Mouse (Mus musculus): ENCODE data around the gene Ran. TPM values are rescaled to one million over a fixed set of nuclear protein-coding genes. Genes with fewer than 3 reads are reported as not detected.
A peak's percentile ranks its signal among the peaks of the same experiment; 100 is the strongest.

Ran gene
- polyA plus RNA-seq, 1 experiment, result 738 TPM

DNA sequence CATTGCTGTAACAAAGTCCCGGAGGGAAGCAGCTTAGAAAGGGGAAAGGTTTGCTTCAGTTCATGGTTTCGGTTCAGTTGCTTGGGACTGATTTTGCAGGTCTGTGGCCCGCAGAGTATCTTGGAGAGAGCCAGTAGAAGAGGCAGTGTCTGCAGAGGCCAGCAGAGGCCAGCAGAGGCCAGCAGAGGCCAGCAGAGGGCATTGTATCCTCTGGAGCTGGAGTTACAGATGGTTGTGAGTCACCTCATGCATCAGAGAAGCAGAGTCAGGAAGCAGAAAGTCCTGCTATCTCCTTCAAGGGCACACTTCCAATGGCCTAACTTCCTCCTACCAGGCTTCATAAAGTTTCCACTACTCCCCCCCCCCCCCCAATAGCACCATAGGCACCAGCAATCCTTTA is 39.2 kb downstream of the Ran start:
- Histone ChIP-seq H3K79me3 (ENCODE audit: low read depth) (no peaks in the 10 kb centered on the region), H3ac (ENCODE audit: control insufficient read depth, insufficient read length, low read depth) (no peak overlapping the region), H3K27me3 (ENCODE audit: control insufficient read depth, insufficient read depth, insufficient read length) (peaks cover 44% of the 10 kb centered on the region), H3K4me3 (ENCODE audit: insufficient read depth, poor library complexity, severe bottlenecking) (no peak overlapping the region), H3K36me3 (ENCODE audit: control insufficient read depth, insufficient read depth) (no peaks in the 10 kb centered on the region), H3K79me2 (ENCODE audit: control insufficient read depth, insufficient read depth) (no peaks in the 10 kb centered on the region)
- no peak for TF ChIP-seq FOSL1 (IDR thresholded peaks at IDR 0.05; ENCODE audit: insufficient read depth, low read length, poor library complexity, severe bottlenecking)
- peak; percentile 42 for TF ChIP-seq CTCF (IDR thresholded peaks at IDR 0.05; ENCODE audit: control insufficient read depth, insufficient read depth, insufficient read length)
- no peak for TF ChIP-seq MYOD1 (IDR thresholded peaks at IDR 0.05; ENCODE audit: control insufficient read depth, insufficient read length, low read depth)

GRCm38 (mm10) chr5:129061579-129061978 is 41.7 kb downstream of the Ran start:
- no peak for TF ChIP-seq MYOD1 (IDR thresholded peaks at IDR 0.05; ENCODE audit: control insufficient read depth, insufficient read length, low read depth)
- TF ChIP-seq CTCF (IDR thresholded peaks at IDR 0.05; ENCODE audit: control insufficient read depth, insufficient read depth, insufficient read length), result peak; percentile 60
- H3ac ChIP-seq (ENCODE audit: control insufficient read depth, insufficient read length, low read depth), result no peak overlapping the region
- no peaks in the 10 kb centered on the region for H3K79me2 ChIP-seq (ENCODE audit: control insufficient read depth, insufficient read depth)
- peaks cover 32% of the 10 kb centered on the region for H3K27me3 ChIP-seq (ENCODE audit: control insufficient read depth, insufficient read depth, insufficient read length)
- no peaks in the 10 kb centered on the region for H3K36me3 ChIP-seq (ENCODE audit: control insufficient read depth, insufficient read depth)
- H3K79me3 ChIP-seq (ENCODE audit: low read depth), result no peaks in the 10 kb centered on the region
- no peak overlapping the region for H3K4me3 ChIP-seq (ENCODE audit: insufficient read depth, poor library complexity, severe bottlenecking)

DNA sequence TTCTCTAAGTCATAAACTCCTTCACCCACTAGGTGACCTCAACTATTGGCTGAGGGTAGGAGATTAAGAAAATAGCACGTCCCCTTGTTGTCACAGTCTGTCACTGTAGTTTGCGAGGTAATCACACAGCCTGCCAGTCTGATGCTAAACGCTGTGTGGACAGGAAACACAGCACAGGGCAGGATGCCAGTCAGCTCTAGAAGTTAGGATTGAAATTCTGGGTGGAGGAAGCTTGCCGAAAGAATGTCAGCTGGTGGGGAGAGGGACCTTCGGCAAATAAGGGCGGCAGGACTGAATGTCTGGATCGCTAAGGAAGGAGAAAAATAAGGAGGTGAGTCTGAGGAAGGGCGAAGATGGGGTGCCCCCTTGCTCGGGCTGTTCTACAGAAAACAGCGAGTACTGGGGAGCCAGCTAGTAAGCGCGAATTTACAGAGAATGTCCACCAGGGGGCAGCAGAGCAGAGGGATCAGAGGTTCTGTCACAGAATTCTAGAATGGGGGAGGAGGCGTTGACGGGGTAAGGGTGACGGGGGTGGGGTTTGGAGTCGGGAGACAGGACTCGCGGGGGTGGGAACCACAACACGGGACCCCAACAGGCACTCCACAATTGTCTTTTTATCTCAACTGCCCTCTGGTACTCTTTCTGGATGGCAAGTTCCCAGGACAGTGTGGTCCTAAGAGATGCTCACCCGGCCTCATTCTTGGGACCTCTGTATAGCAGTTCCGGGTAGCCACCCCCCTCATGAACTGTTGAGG is 43.3 kb downstream of the Ran start:
- TF ChIP-seq MYOD1 (IDR thresholded peaks at IDR 0.05; ENCODE audit: control insufficient read depth, insufficient read length, low read depth) (no peak), FOSL1 (IDR thresholded peaks at IDR 0.05; ENCODE audit: insufficient read depth, low read length, poor library complexity, severe bottlenecking) (no peak), MAX (IDR thresholded peaks at IDR 0.05) (no peak), CTCF (IDR thresholded peaks at IDR 0.05; ENCODE audit: control insufficient read depth, insufficient read depth, insufficient read length) (peak; percentile 52)

DNA sequence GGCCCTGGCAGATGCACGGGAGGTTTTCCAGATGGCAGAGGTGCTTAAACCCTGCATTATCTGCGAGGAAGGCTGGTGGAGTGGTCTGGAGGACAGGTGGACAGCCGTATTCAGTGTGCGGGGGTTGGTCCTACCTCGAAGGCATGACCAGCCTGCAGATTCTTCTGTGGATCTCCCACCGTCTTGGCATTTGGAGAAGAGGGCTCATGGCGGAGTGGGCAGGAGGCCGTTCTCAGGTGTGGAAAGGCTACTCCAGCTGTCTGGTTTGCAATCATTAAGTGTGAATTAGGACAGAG is 43.9 kb downstream of the Ran start:
- H3K27me3 ChIP-seq (ENCODE audit: control insufficient read depth, insufficient read depth, insufficient read length), result peaks cover 13% of the 10 kb centered on the region
- TF ChIP-seq CTCF (IDR thresholded peaks at IDR 0.05; ENCODE audit: control insufficient read depth, insufficient read depth, insufficient read length) (no peak), FOSL1 (IDR thresholded peaks at IDR 0.05; ENCODE audit: insufficient read depth, low read length, poor library complexity, severe bottlenecking) (no peak), CEBPB (IDR thresholded peaks at IDR 0.05; ENCODE audit: low read depth) (no peak), MYOG (IDR thresholded peaks at IDR 0.05; ENCODE audit: control insufficient read depth, extremely low read depth, insufficient read length) (no peak), MAX (IDR thresholded peaks at IDR 0.05) (no peak)
- H3K36me3 ChIP-seq (ENCODE audit: control insufficient read depth, insufficient read depth), result no peaks in the 10 kb centered on the region
- H3K79me3 ChIP-seq (ENCODE audit: low read depth), result no peaks in the 10 kb centered on the region
- no peaks in the 10 kb centered on the region for H3K79me2 ChIP-seq (ENCODE audit: control insufficient read depth, insufficient read depth)
- H3ac ChIP-seq (ENCODE audit: control insufficient read depth, insufficient read length, low read depth), result no peak overlapping the region
- H3K4me3 ChIP-seq (ENCODE audit: insufficient read depth, poor library complexity, severe bottlenecking), result no peak overlapping the region

More for the DNA sequence above, 43.3 kb downstream of the Ran start:
- Histone ChIP-seq H3K27me3 (ENCODE audit: control insufficient read depth, insufficient read depth, insufficient read length) (peaks cover 16% of the 10 kb centered on the region), H3K4me3 (ENCODE audit: insufficient read depth, poor library complexity, severe bottlenecking) (no peak overlapping the region), H3K36me3 (ENCODE audit: control insufficient read depth, insufficient read depth) (no peaks in the 10 kb centered on the region), H3K79me3 (ENCODE audit: low read depth) (no peaks in the 10 kb centered on the region), H3K79me2 (ENCODE audit: control insufficient read depth, insufficient read depth) (no peaks in the 10 kb centered on the region), H3ac (ENCODE audit: control insufficient read depth, insufficient read length, low read depth) (no peak overlapping the region)

- Histone ChIP-seq H3K79me2 (ENCODE audit: control insufficient read depth, insufficient read depth) (no peaks in the 10 kb centered on the region), H3ac (ENCODE audit: control insufficient read depth, insufficient read length, low read depth) (no peak overlapping the region), H3K36me3 (ENCODE audit: control insufficient read depth, insufficient read depth) (no peaks in the 10 kb centered on the region), H3K79me3 (ENCODE audit: low read depth) (no peaks in the 10 kb centered on the region), H3K4me3 (ENCODE audit: insufficient read depth, poor library complexity, severe bottlenecking) (no peak overlapping the region), H3K27me3 (ENCODE audit: control insufficient read depth, insufficient read depth, insufficient read length) (peaks cover 13% of the 10 kb centered on the region)
- TF ChIP-seq CTCF (IDR thresholded peaks at IDR 0.05; ENCODE audit: control insufficient read depth, insufficient read depth, insufficient read length), result no peak
- TF ChIP-seq MYOG (IDR thresholded peaks at IDR 0.05; ENCODE audit: control insufficient read depth, extremely low read depth, insufficient read length), result no peak
These were observed 44.3 kb downstream of the Ran start for GRCm38 (mm10) chr5:129064186-129064585.

GRCm38 (mm10) chr5:129065301-129065700 is 45.4 kb downstream of the Ran start:
- H3K4me3 ChIP-seq (ENCODE audit: insufficient read depth, poor library complexity, severe bottlenecking), result no peak overlapping the region
- H3K27me3 ChIP-seq (ENCODE audit: control insufficient read depth, insufficient read depth, insufficient read length), result peaks cover 13% of the 10 kb centered on the region
- no peak for TF ChIP-seq FOSL1 (IDR thresholded peaks at IDR 0.05; ENCODE audit: insufficient read depth, low read length, poor library complexity, severe bottlenecking)
- no peak for TF ChIP-seq CTCF (IDR thresholded peaks at IDR 0.05; ENCODE audit: control insufficient read depth, insufficient read depth, insufficient read length)
- no peak for TF ChIP-seq CEBPB (IDR thresholded peaks at IDR 0.05; ENCODE audit: low read depth)
- TF ChIP-seq USF1 (IDR thresholded peaks at IDR 0.05; ENCODE audit: low read depth), result no peak
- no peak for TF ChIP-seq MYOD1 (IDR thresholded peaks at IDR 0.05; ENCODE audit: control insufficient read depth, insufficient read length, low read depth)
- TF ChIP-seq MYOG (IDR thresholded peaks at IDR 0.05; ENCODE audit: control insufficient read depth, extremely low read depth, insufficient read length), result no peak
- TF ChIP-seq MAX (IDR thresholded peaks at IDR 0.05), result no peak
- no peaks in the 10 kb centered on the region for H3K79me3 ChIP-seq (ENCODE audit: low read depth)
- H3K36me3 ChIP-seq (ENCODE audit: control insufficient read depth, insufficient read depth), result no peaks in the 10 kb centered on the region
- H3K79me2 ChIP-seq (ENCODE audit: control insufficient read depth, insufficient read depth), result no peaks in the 10 kb centered on the region
- H3ac ChIP-seq (ENCODE audit: control insufficient read depth, insufficient read length, low read depth), result no peak overlapping the region

All from C2C12 (cell line).